ENCODE assay signal across 8 mouse cellular contexts in the genomic region with DNA sequence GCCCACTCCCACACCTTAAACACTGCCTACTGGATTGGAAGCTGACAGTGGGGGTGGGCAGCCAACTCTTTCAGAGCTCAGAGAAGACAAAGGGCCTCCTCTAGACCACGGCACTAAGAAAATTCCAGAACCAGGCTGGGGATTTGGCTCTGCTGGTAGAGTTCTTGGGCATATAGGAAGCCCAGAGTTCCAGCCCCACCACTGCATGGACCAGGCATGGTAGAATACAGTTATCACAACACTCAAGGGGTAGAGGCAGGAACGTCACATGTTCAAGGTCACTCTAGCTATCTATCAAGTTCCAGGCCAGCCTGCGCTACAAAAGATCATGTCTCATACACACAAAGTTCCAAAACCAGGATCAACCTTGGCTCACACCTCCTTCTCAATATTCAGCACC. TPM values are rescaled to one million over a fixed set of nuclear protein-coding genes. Genes with fewer than 3 reads are reported as not detected.
DNase-seq lines count a peak whose midpoint lies in the region; ATAC-seq and TF ChIP-seq lines count a peak whose summit lies in the region.

No protein-coding gene starts in this region.

- H3K4me3 ChIP-seq in kidney, adult 2 months (ENCODE audit: insufficient read depth, low read depth, low read length): peak overlapping the region; percentile 70
- H3K4me3 ChIP-seq in embryonic facial prominence, embryonic 12.5 days: peak overlapping the region; percentile 73; the same call in 1 of the 2 replicates
- H3K4me3 ChIP-seq in hindbrain, postnatal 0 days (ENCODE audit: low read length): peak overlapping the region; percentile 72
- peak overlapping the region; percentile 65 for H3K4me3 ChIP-seq in midbrain, embryonic 16.5 days (ENCODE audit: low read depth, low read length)

- H3K4me1 ChIP-seq in kidney, adult 2 months (ENCODE audit: control insufficient read depth, insufficient read depth, low read length): peaks cover 27% of the 10 kb centered on the region
- peaks cover 20% of the 10 kb centered on the region for H3K4me1 ChIP-seq in embryonic facial prominence, embryonic 12.5 days
- peaks cover 7% of the 10 kb centered on the region for H3K4me1 ChIP-seq in hindbrain, postnatal 0 days (ENCODE audit: insufficient read depth, low read length)
- H3K4me1 ChIP-seq in midbrain, embryonic 16.5 days (ENCODE audit: control insufficient read depth, insufficient read depth, low read length): peaks cover 13% of the 10 kb centered on the region

- DNase-seq in kidney, adult 2 months: no peak
- DNase-seq in kidney, adult 11 months: no peak
- no peak for DNase-seq in hindbrain, postnatal 0 days (ENCODE audit: low spot score)
- no peak for DNase-seq in yolk sac, embryonic 10.5 days (ENCODE audit: low spot score)
- DNase-seq in gastrocnemius, postnatal 36 days: no peak

- peak overlapping the region; percentile 71 for H3K4me2 ChIP-seq in embryonic facial prominence, embryonic 12.5 days (replicated peaks)
- peak overlapping the region; percentile 83 for H3K4me2 ChIP-seq in hindbrain, postnatal 0 days (ENCODE audit: low read depth, low read length)
- peak overlapping the region; percentile 60 for H3K4me2 ChIP-seq in midbrain, embryonic 16.5 days (ENCODE audit: low read length)

- no peak for ATAC-seq in embryonic facial prominence, embryonic 12.5 days (ENCODE audit: insufficient number of reproducible peaks, insufficient read depth, low FRiP score, low TSS enrichment)
- no peak for ATAC-seq in hindbrain, postnatal 0 days
- ATAC-seq in midbrain, embryonic 16.5 days: no peak
- ATAC-seq in megakaryocyte progenitor cell, adult 5-6 weeks (replicated peaks; ENCODE audit: poor library complexity): no peak

- H3K9ac ChIP-seq in embryonic facial prominence, embryonic 12.5 days: peak overlapping the region; percentile 73; the same call in 1 of the 2 replicates
- peak overlapping the region; percentile 70; the same call in 1 of the 2 replicates for H3K9ac ChIP-seq in hindbrain, postnatal 0 days (replicated peaks; ENCODE audit: low read length)
- H3K9ac ChIP-seq in midbrain, embryonic 16.5 days (ENCODE audit: low read depth, low read length): no peak overlapping the region

- no peaks in the 10 kb centered on the region for H3K36me3 ChIP-seq in kidney, adult 2 months (ENCODE audit: control insufficient read depth, insufficient read depth, low read length)
- H3K36me3 ChIP-seq in embryonic facial prominence, embryonic 12.5 days: peaks cover 5% of the 10 kb centered on the region; the same call in 1 of the 2 replicates
- H3K36me3 ChIP-seq in hindbrain, postnatal 0 days (ENCODE audit: insufficient read depth, low read length): no peaks in the 10 kb centered on the region
- H3K36me3 ChIP-seq in midbrain, embryonic 16.5 days (ENCODE audit: control insufficient read depth, insufficient read depth, low read length): no peaks in the 10 kb centered on the region

- intact Hi-C loops in gastrocnemius, postnatal 36 days (cut with DNase I): no loop called here

- H3K27me3 ChIP-seq in kidney, adult 2 months (replicated peaks; ENCODE audit: control insufficient read depth, insufficient read depth, low read length): no peaks in the 10 kb centered on the region
- H3K27me3 ChIP-seq in embryonic facial prominence, embryonic 12.5 days: peaks cover 8% of the 10 kb centered on the region; the same call in 1 of the 2 replicates
- H3K27me3 ChIP-seq in hindbrain, postnatal 0 days (ENCODE audit: insufficient read depth, low read length): no peaks in the 10 kb centered on the region
- no peaks in the 10 kb centered on the region for H3K27me3 ChIP-seq in midbrain, embryonic 16.5 days (ENCODE audit: control insufficient read depth, insufficient read depth, low read depth, low read length)

- no peak for TF ChIP-seq CTCF in kidney, adult 2 months (conservative IDR thresholded peaks at IDR 0.05; ENCODE audit: insufficient read depth, insufficient read length, low read depth, low read length)
- no peak for TF ChIP-seq CTCF in hindbrain, postnatal 0 days (IDR thresholded peaks at IDR 0.05; ENCODE audit: low read depth)

- TF ChIP-seq POLR2A in kidney, adult 2 months (IDR thresholded peaks at IDR 0.05; ENCODE audit: low read depth, low read length): no peak

- WGBS in kidney, adult 2 months: 66% methylated on average over 3 of the region's 3 CpGs
- 83% methylated on average over 3 of the region's 3 CpGs for WGBS in embryonic facial prominence, embryonic 12.5 days
- WGBS in hindbrain, postnatal 0 days: 72% methylated on average over 3 of the region's 3 CpGs
- 84% methylated on average over 3 of the region's 3 CpGs for WGBS in midbrain, embryonic 16.5 days

- H3K27ac ChIP-seq in kidney, adult 2 months (ENCODE audit: insufficient read depth, low read depth, low read length): 0 out of 2 replicates have a peak overlapping the region, but pooled peaks have one; percentile 69
- no peak overlapping the region for H3K27ac ChIP-seq in embryonic facial prominence, embryonic 12.5 days
- no peak overlapping the region; the same call in 1 of the 2 replicates for H3K27ac ChIP-seq in hindbrain, postnatal 0 days
- H3K27ac ChIP-seq in midbrain, embryonic 16.5 days (ENCODE audit: low read length): no peak overlapping the region

- H3K9me3 ChIP-seq in embryonic facial prominence, embryonic 12.5 days: 0 out of 2 replicates have a peak, but pooled peaks cover 3% of the 10 kb centered on the region
- H3K9me3 ChIP-seq in hindbrain, postnatal 0 days (ENCODE audit: low read length): no peaks in the 10 kb centered on the region
- H3K9me3 ChIP-seq in midbrain, embryonic 16.5 days (replicated peaks; ENCODE audit: control insufficient read depth, low read length, poor library complexity, severe bottlenecking): no peaks in the 10 kb centered on the region

RNA-seq across cellular contexts. Expression of gene Ralb, which starts 1.4 kb away (rescaled TPM):
- polyA plus RNA-seq in kidney, adult 2 months (2012; rRNA removed): 49.8 and 54.6 TPM in 2 replicates
- polyA plus RNA-seq in embryonic facial prominence, embryonic 12.5 days (2016; fragmentation: Nextera tagmentation; extraction: Ambion mirVana): 128 and 131 TPM in 2 replicates
- 42.9 and 43.5 TPM in 2 replicates for total RNA-seq in hindbrain, postnatal 0 days (2014; rRNA removed)
- polyA plus RNA-seq in hindbrain, postnatal 0 days (2015; fragmentation: Nextera tagmentation; extraction: Ambion mirVana): 61.0 and 62.1 TPM in 2 replicates
- polyA plus RNA-seq in midbrain, embryonic 16.5 days (2015; fragmentation: Nextera tagmentation; extraction: Ambion mirVana): 60.8 and 60.9 TPM in 2 replicates
- total RNA-seq in megakaryocyte progenitor cell, adult 5-6 weeks (2015): 10.4 and 12.1 TPM in 2 replicates
- 23.6 and 24.3 TPM in 2 replicates for total RNA-seq in megakaryocyte progenitor cell, adult 5-6 weeks (2017)
- 1 to 10 TPM; 7.6 to 9.5 TPM for total RNA-seq in gastrocnemius, postnatal 36 days (2021)

RNA-seq across cellular contexts. Expression of gene Tmem185b, which starts 22.8 kb away (rescaled TPM):
- polyA plus RNA-seq in kidney, adult 2 months (2012; rRNA removed): 27.1 and 37.2 TPM in 2 replicates
- polyA plus RNA-seq in embryonic facial prominence, embryonic 12.5 days (2016; fragmentation: Nextera tagmentation; extraction: Ambion mirVana): 26.0 and 27.2 TPM in 2 replicates
- 23.0 and 24.2 TPM in 2 replicates for total RNA-seq in hindbrain, postnatal 0 days (2014; rRNA removed)
- 10.3 and 12.9 TPM in 2 replicates for polyA plus RNA-seq in hindbrain, postnatal 0 days (2015; fragmentation: Nextera tagmentation; extraction: Ambion mirVana)
- 19.2 and 19.7 TPM in 2 replicates for polyA plus RNA-seq in midbrain, embryonic 16.5 days (2015; fragmentation: Nextera tagmentation; extraction: Ambion mirVana)
- total RNA-seq in megakaryocyte progenitor cell, adult 5-6 weeks (2015): 16.6 and 19.5 TPM in 2 replicates
- 10.2 and 11.2 TPM in 2 replicates for total RNA-seq in megakaryocyte progenitor cell, adult 5-6 weeks (2017)
- total RNA-seq in gastrocnemius, postnatal 36 days (2021): 1 to 10 TPM; 3.5 to 4.0 TPM
